Mouse (Mus musculus) erythroblast, embryonic 14.5 days (primary cell): ENCODE results near the gene Ccdc47. TPM values are rescaled to one million over a fixed set of nuclear protein-coding genes. Genes with fewer than 3 reads are reported as not detected.

Source experiments
- H3K27me3 ChIP-seq: 2 replicates; pipeline ENCODE4 v1.6.1; 2012; ENCODE audit warnings: inconsistent platforms; ENCODE audit not compliant: control insufficient read depth
- H3K36me3 ChIP-seq: 2 replicates; pipeline ENCODE4 v1.6.1; 2012; ENCODE audit warnings: mild to moderate bottlenecking, inconsistent platforms; ENCODE audit not compliant: control insufficient read depth
- H3K4me1 ChIP-seq: 2 replicates; pipeline ENCODE4 v1.6.1; 2012; ENCODE audit warnings: inconsistent platforms; ENCODE audit not compliant: control insufficient read depth
- H3K4me3 ChIP-seq: replicated peaks from 2 replicates; pipeline ENCODE3; 2012; ENCODE audit warnings: moderate library complexity, mild to moderate bottlenecking, inconsistent platforms
- H3K9me3 ChIP-seq: 2 replicates; pipeline ENCODE4 v1.6.1; 2012; ENCODE audit warnings: low read length, inconsistent platforms, mixed read lengths; ENCODE audit not compliant: control insufficient read depth
- GATA1 ChIP-seq: IDR thresholded peaks from 2 replicates; pipeline ENCODE4 v1.6.1; 2012; ENCODE audit warnings: low read length, inconsistent platforms, mixed read lengths
- TAL1 ChIP-seq: IDR thresholded peaks from 3 replicates; pipeline ENCODE4 v1.6.1; 2012; ENCODE audit warnings: low read length, inconsistent platforms, mixed read lengths
- polyA plus RNA-seq: library from polyadenylated mRNA; stranded (reverse); fragments of >175 nt; gene quantifications from 2 replicates; pipeline ENCODE4 v1.2.3, GENCODE M21; 2012

Gene Ccdc47
- polyA plus RNA-seq, 1 experiment, result 0.20 TPM

DNA sequence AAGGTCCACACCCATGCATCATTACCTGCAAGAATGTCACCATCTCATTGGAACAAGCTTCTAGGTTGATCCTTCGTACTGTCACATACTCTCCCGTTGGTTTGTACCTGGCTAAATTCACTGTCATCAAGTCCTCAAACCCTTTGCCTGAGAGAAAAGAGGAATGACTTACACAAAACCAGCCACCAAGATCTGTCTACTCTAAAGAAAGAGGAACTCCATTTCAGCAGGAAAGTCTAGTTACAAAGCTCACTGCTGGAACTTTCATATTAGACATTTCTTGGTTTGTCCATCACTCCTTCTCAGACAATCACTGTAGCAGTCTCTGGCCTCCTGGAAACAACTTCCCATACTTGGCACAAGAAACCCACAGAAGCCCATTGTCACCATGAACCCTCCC is 42.9 kb downstream of the Ccdc47 start:
- peaks cover 31% of the 10 kb centered on the region for H3K4me1 ChIP-seq
- H3K4me3 ChIP-seq, result no peak overlapping the region
- H3K36me3 ChIP-seq, result peaks cover 7% of the 10 kb centered on the region
- H3K27me3 ChIP-seq, result no peaks in the 10 kb centered on the region
- H3K9me3 ChIP-seq, result no peaks in the 10 kb centered on the region
- TF ChIP-seq GATA1 (no peak), TAL1 (no peak)

- H3K36me3 ChIP-seq, result peaks cover 17% of the 10 kb centered on the region
- no peak for TF ChIP-seq GATA1
- no peak for TF ChIP-seq TAL1
- H3K9me3 ChIP-seq, result no peaks in the 10 kb centered on the region
- no peaks in the 10 kb centered on the region for H3K27me3 ChIP-seq
- H3K4me3 ChIP-seq, result no peak overlapping the region
- H3K4me1 ChIP-seq, result peaks cover 19% of the 10 kb centered on the region
Observed at GRCm38 (mm10) chr11:106170807-106171206, 45.3 kb downstream of the Ccdc47 start.

DNA sequence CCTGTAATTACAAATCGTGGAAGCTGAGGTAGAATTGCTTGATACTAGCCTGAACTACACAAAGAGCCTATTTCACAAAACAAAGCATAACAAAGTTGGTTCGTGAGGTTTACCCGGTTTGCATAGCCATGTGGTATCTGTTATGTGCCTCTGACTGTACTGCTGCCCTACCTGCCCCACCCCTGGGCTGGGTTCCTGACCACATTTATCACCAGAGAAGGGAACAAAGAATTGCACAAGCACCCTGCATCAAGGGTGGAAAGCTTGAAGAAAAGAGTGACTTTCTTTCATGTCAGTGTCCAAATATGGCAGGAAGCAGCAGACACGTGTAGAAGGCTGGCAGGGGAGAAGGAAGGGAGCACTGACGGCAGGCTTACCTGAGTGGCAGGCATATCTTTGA is 48.7 kb downstream of the Ccdc47 start:
- Histone ChIP-seq H3K36me3 (peaks cover 42% of the 10 kb centered on the region), H3K27me3 (no peaks in the 10 kb centered on the region), H3K4me1 (peaks cover 6% of the 10 kb centered on the region; the same call in 1 of the 2 replicates), H3K4me3 (no peak overlapping the region), H3K9me3 (no peaks in the 10 kb centered on the region)
- no peak for TF ChIP-seq TAL1
- TF ChIP-seq GATA1, result no peak

GRCm38 (mm10) chr11:106164601-106165180 is 51.5 kb downstream of the Ccdc47 start:
- H3K36me3 ChIP-seq, result peaks cover 36% of the 10 kb centered on the region
- no peaks in the 10 kb centered on the region for H3K9me3 ChIP-seq
- peaks cover 20% of the 10 kb centered on the region for H3K27me3 ChIP-seq
- no peak for TF ChIP-seq GATA1
- no peak for TF ChIP-seq TAL1
- H3K4me1 ChIP-seq, result peaks cover 21% of the 10 kb centered on the region
- no peak overlapping the region for H3K4me3 ChIP-seq

GRCm38 (mm10) chr11:106163546-106163945 is 52.6 kb downstream of the Ccdc47 start:
- H3K27me3 ChIP-seq, result peaks cover 32% of the 10 kb centered on the region
- H3K4me3 ChIP-seq, result no peak overlapping the region
- H3K4me1 ChIP-seq, result peaks cover 32% of the 10 kb centered on the region
- TF ChIP-seq GATA1 (no peak), TAL1 (no peak)
- peaks cover 36% of the 10 kb centered on the region for H3K36me3 ChIP-seq
- no peaks in the 10 kb centered on the region for H3K9me3 ChIP-seq

- H3K36me3 ChIP-seq, result peaks cover 26% of the 10 kb centered on the region
- no peaks in the 10 kb centered on the region for H3K9me3 ChIP-seq
- TF ChIP-seq TAL1 (no peak), GATA1 (no peak)
Observed at GRCm38 (mm10) chr11:106162237-106162636, 53.9 kb downstream of the Ccdc47 start.

DNA sequence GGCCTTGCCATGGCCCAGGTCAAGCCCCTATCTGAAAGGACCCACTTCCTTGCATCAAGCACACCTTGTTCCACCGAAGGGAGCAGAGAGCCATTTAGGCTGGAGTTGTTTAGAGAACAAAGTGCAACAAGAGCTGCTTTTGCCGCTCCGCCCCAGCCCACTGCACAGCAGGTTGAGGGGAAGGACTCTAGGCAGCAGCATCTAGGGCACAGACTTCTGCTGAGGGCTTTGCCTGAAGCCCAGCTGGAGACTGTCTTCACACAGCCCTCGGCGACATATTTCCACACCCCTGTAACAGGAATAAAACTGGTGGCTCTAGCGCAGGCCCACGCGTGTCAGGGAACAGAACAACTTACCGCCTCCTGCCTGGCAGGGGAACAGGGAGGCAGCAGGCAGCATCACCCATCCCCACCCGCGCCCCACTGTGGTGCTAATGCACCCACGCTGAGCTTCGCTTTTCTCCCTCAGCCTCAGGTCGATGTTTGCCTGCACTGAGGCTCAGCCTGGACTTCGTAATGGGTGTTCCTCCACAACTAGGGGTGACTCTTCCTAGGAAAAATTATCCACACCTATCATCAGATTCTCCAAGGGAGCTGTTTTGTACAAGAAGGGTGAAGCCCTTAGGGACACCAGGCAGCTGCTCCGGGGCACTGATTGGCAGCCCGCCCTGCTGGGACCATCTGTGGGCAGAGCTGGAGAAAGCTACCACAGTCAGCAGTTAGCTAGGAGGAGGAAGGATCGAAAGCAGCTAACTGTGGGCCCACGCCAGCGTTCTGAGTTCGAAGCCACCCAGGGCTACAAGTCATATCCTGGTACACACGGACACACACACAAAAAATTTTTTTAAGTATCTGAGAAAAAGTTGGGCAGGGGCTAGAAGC is 55.1 kb downstream of the Ccdc47 start, which contains the start of the genes Gm10840 and Limd2:
Gene Gm10840 (plus strand): TSS at position 10 of the 881 bp plus-strand sequence.
Gene Limd2 (minus strand): TSS at position 20 of the 881 bp plus-strand sequence.
- no peak for TF ChIP-seq GATA1
- H3K27me3 ChIP-seq, result peaks cover 41% of the 10 kb centered on the region
- no peaks in the 10 kb centered on the region for H3K9me3 ChIP-seq
- H3K4me1 ChIP-seq, result peaks cover 26% of the 10 kb centered on the region
- H3K4me3 ChIP-seq, result peak within 1 kb of the TSS; percentile 71
- peaks cover 32% of the 10 kb centered on the region for H3K36me3 ChIP-seq

More at GRCm38 (mm10) chr11:106162237-106162636, 53.9 kb downstream of the Ccdc47 start:
- Histone ChIP-seq H3K4me3 (no peak overlapping the region), H3K4me1 (peaks cover 26% of the 10 kb centered on the region), H3K27me3 (peaks cover 41% of the 10 kb centered on the region)

DNA sequence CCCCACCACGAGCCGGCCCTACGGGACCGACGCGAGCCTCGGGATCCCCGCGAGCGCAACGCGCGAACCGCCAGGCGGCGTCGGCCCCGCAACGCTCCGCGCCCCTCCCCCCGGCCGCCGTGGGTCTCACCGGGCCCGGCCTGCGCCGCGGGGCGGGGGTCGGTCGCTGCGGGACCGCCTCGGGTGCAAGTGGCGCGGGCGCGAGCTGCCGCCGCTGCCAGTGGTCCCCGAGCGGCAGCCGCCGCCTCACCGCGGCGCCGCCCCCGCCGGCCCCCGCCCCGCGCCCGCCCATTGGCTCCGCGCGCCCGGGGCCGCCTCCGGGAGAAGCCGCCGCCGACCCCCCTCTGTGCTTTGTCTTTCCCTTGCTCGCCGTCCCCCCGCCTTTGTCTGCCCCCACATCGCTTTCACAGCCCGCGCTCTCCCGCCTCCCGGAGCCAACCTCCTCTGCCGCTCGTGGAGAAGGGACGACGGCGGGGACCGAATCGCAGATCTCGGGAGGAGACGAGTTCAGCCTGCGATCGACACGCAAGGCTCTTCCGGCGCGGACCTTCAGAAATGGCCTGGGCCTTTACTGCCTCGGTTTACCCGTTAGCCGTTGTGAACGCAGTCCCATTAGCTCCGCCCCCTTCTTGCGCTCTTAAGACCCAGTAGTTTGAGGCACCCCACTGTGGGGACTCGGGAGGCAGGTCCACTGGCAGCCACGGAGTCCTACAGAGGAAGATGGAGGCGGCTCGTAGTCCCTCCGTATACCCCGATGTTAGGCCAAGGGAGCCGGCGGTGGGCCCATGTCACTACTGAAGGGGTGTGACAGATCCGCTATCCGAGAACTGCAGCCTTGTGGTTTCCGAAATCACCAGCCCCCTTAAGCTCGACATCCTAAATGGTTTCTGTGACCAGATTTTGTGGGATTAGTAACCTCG is 56.0 kb downstream of the Ccdc47 start:
- peaks cover 41% of the 10 kb centered on the region for H3K27me3 ChIP-seq
- H3K9me3 ChIP-seq, result no peaks in the 10 kb centered on the region
- H3K4me3 ChIP-seq, result peak overlapping the region; percentile 71
- TF ChIP-seq TAL1, result no peak
- TF ChIP-seq GATA1, result no peak
- peaks cover 26% of the 10 kb centered on the region for H3K36me3 ChIP-seq
- peaks cover 26% of the 10 kb centered on the region for H3K4me1 ChIP-seq
